In genomic region chr2:33219637-33220036, GRCm38 (mm10) we compare ENCODE assay signal across 13 mouse cellular contexts. TPM values are rescaled to one million over a fixed set of nuclear protein-coding genes. Genes with fewer than 3 reads are reported as not detected.
A peak's percentile ranks its signal among the peaks of the same experiment; 100 is the strongest.
DNase-seq lines count a peak whose midpoint lies in the region; ATAC-seq and TF ChIP-seq lines count a peak whose summit lies in the region.
"Had no signal": no experiment of that assay in that cellular context is flagged by ENCODE, and none has a peak within 500 bp of the region (broad histone marks: within the 10 kb centered on the region; RNA-seq: fewer than 3 reads in every experiment).

No protein-coding gene starts in this region.

- ATAC-seq in limb, embryonic 14.5 days (ENCODE audit: low FRiP score, low read depth) = no peak
- ATAC-seq: forebrain, embryonic 14.5 days had no signal

- DNase-seq in heart, adult 2 months = no peak
- DNase-seq in heart, embryonic 10.5 days (ENCODE audit: low spot score) = no peak
- no peak for DNase-seq in left cerebral cortex, adult 2 months (ENCODE audit: extremely low spot score in 1 of 2, low spot score in 2 of 2)
- no peak for DNase-seq in left cerebral cortex, postnatal 25 days (ENCODE audit: low spot score in 2 of 2)
- DNase-seq in embryonic facial prominence, embryonic 10.5 days (ENCODE audit: low spot score) = no peak
- no peak for DNase-seq in limb, embryonic 14.5 days (ENCODE audit: low spot score)
- DNase-seq in spleen, adult 12 weeks (ENCODE audit: low spot score) = no peak
- DNase-seq in gastrocnemius, postnatal 14 days = no peak
- DNase-seq: cerebellum, adult 9-11 months had no signal

- no peak for TF ChIP-seq EP300 in heart, adult 2 months (IDR thresholded peaks at IDR 0.05; ENCODE audit: insufficient read depth, low read depth, low read length)

- peak overlapping the region; percentile 31 for H3K27ac ChIP-seq in heart, adult 2 months
- H3K27ac ChIP-seq in heart, embryonic 10.5 days = no peak overlapping the region
- H3K27ac ChIP-seq in left cerebral cortex, adult 2 months = peak overlapping the region; percentile 89
- peak overlapping the region; percentile 58 for H3K27ac ChIP-seq in embryonic facial prominence, embryonic 10.5 days (replicated peaks)
- peak overlapping the region; percentile 28; the same call in 1 of the 2 replicates for H3K27ac ChIP-seq in limb, embryonic 14.5 days (replicated peaks; ENCODE audit: low read depth, low read length)
- H3K27ac ChIP-seq: macrophage had no signal

- intact Hi-C loops in heart, adult 2 months (cut with DNase I) = loop anchor here (2.0 to 5.0 kb wide), 2 partner anchors 53 to 129 kb away; no protein-coding TSS in a partner anchor
- intact Hi-C loops in left cerebral cortex, adult 2 months (cut with DNase I) = loop anchor here (1.0 to 5.0 kb wide), 2 partner anchors 98 to 130 kb away; no protein-coding TSS in a partner anchor
- intact Hi-C loops in left cerebral cortex, postnatal 25 days (cut with DNase I) = loop anchor here (5.0 kb wide), 2 partner anchors 48 to 128 kb away; no protein-coding TSS in a partner anchor
- intact Hi-C loops in gastrocnemius, postnatal 14 days (cut with DNase I; ENCODE audit: low total_unique reads) = loop anchor here (2.0 kb wide), 1 partner anchor 61 kb away; no protein-coding TSS in a partner anchor

- H3K4me2 ChIP-seq in limb, embryonic 14.5 days (replicated peaks; ENCODE audit: low read depth, low read length, severe bottlenecking) = peak overlapping the region; percentile 21; the same call in 1 of the 2 replicates
- H3K4me2 ChIP-seq: hindbrain, embryonic 15.5 days had no signal

- H3K36me3 ChIP-seq in heart, adult 2 months (ENCODE audit: control insufficient read depth, insufficient read depth, low read length) = no peaks in the 10 kb centered on the region
- peaks cover 37% of the 10 kb centered on the region for H3K36me3 ChIP-seq in heart, embryonic 10.5 days
- peaks cover 34% of the 10 kb centered on the region for H3K36me3 ChIP-seq in embryonic facial prominence, embryonic 10.5 days (replicated peaks)
- peaks cover 25% of the 10 kb centered on the region for H3K36me3 ChIP-seq in limb, embryonic 14.5 days (ENCODE audit: control insufficient read depth, insufficient read depth, low read length)
- H3K36me3 ChIP-seq: G1E; hindbrain, embryonic 15.5 days had no signal

- no peak overlapping the region for H3K4me3 ChIP-seq in heart, adult 2 months
- no peak overlapping the region for H3K4me3 ChIP-seq in heart, embryonic 10.5 days
- no peak overlapping the region for H3K4me3 ChIP-seq in left cerebral cortex, adult 2 months
- H3K4me3 ChIP-seq in embryonic facial prominence, embryonic 10.5 days = no peak overlapping the region
- no peak overlapping the region for H3K4me3 ChIP-seq in limb, embryonic 14.5 days (replicated peaks; ENCODE audit: low read length)
- H3K4me3 ChIP-seq: hindbrain, embryonic 15.5 days had no signal

- H3K27me3 ChIP-seq in heart, adult 2 months (ENCODE audit: control insufficient read depth, insufficient read depth, low read length) = no peaks in the 10 kb centered on the region
- no peaks in the 10 kb centered on the region for H3K27me3 ChIP-seq in heart, embryonic 10.5 days (ENCODE audit: insufficient read depth, poor library complexity, severe bottlenecking)
- no peaks in the 10 kb centered on the region for H3K27me3 ChIP-seq in embryonic facial prominence, embryonic 10.5 days (replicated peaks; ENCODE audit: low read depth, poor library complexity, severe bottlenecking)
- H3K27me3 ChIP-seq in limb, embryonic 14.5 days (ENCODE audit: control insufficient read depth, insufficient read depth, low read length) = no peaks in the 10 kb centered on the region
- H3K27me3 ChIP-seq: hindbrain, embryonic 15.5 days had no signal

- 46% methylated on average over 4 of the region's 4 CpGs for WGBS in heart, adult 2 months
- WGBS in heart, embryonic 10.5 days = 73% methylated on average over 4 of the region's 4 CpGs
- WGBS in embryonic facial prominence, embryonic 10.5 days = 73% methylated on average over 4 of the region's 4 CpGs
- WGBS in limb, embryonic 14.5 days = 74% methylated on average over 4 of the region's 4 CpGs

- TF ChIP-seq CTCF in heart, adult 2 months (IDR thresholded peaks at IDR 0.05) = no peak
- TF ChIP-seq CTCF in left cerebral cortex, adult 2 months (IDR thresholded peaks at IDR 0.05) = no peak

- no peak overlapping the region for H3K9ac ChIP-seq in heart, adult 2 months (ENCODE audit: low read depth, low read length)
- H3K9ac ChIP-seq in limb, embryonic 14.5 days (ENCODE audit: low read depth, low read length, severe bottlenecking) = 0 out of 2 replicates have a peak overlapping the region, but pooled peaks have one; percentile 1
- H3K9ac ChIP-seq: hindbrain, embryonic 15.5 days had no signal

- H3K9me3 ChIP-seq in heart, embryonic 10.5 days = no peaks in the 10 kb centered on the region
- H3K9me3 ChIP-seq in embryonic facial prominence, embryonic 10.5 days = no peaks in the 10 kb centered on the region
- no peaks in the 10 kb centered on the region for H3K9me3 ChIP-seq in limb, embryonic 14.5 days (ENCODE audit: control insufficient read depth, low read length)
- H3K9me3 ChIP-seq: G1E; hindbrain, embryonic 15.5 days had no signal

- TF ChIP-seq POLR2A in heart, adult 2 months (IDR thresholded peaks at IDR 0.05; ENCODE audit: insufficient read depth, low read depth, low read length) = no peak
- TF ChIP-seq POLR2A in limb, embryonic 14.5 days (IDR thresholded peaks at IDR 0.05; ENCODE audit: borderline replicate concordance, extremely low read depth, insufficient read depth, insufficient read length) = no peak

- no peaks in the 10 kb centered on the region for H3K79me2 ChIP-seq in heart, adult 2 months (replicated peaks; ENCODE audit: control insufficient read depth, insufficient read depth, low read length)

- H3K4me1 ChIP-seq in heart, adult 2 months (ENCODE audit: control insufficient read depth, insufficient read depth, low read length) = peaks cover 22% of the 10 kb centered on the region
- H3K4me1 ChIP-seq in heart, embryonic 10.5 days = peaks cover 82% of the 10 kb centered on the region
- peaks cover 80% of the 10 kb centered on the region for H3K4me1 ChIP-seq in embryonic facial prominence, embryonic 10.5 days
- peaks cover 56% of the 10 kb centered on the region for H3K4me1 ChIP-seq in limb, embryonic 14.5 days (ENCODE audit: control insufficient read depth, insufficient read depth, low read length)

RNA-seq across cellular contexts. Expression of gene Angptl2, which starts 3.8 kb away (rescaled TPM):
- 10 to 100 TPM; 45.3 to 46.2 TPM for total RNA-seq in heart, adult 2 months (2021)
- 91.4 and 128 TPM in 2 replicates for polyA plus RNA-seq in heart, adult 2 months (2012; rRNA removed)
- polyA plus RNA-seq in heart, embryonic 10.5 days (2016; fragmentation: Nextera tagmentation; extraction: Ambion mirVana) = 40.4 and 49.8 TPM in 2 replicates
- 1 to 10 TPM; 2.1 to 2.9 TPM for total RNA-seq in left cerebral cortex, adult 2 months (2021)
- total RNA-seq in left cerebral cortex, postnatal 25 days (2021) = 1 to 10 TPM; 2.2 to 2.3 TPM
- polyA plus RNA-seq in embryonic facial prominence, embryonic 10.5 days (2016; fragmentation: Nextera tagmentation; extraction: Ambion mirVana) = 30.1 and 33.8 TPM in 2 replicates
- polyA plus RNA-seq in limb, embryonic 14.5 days (2012; rRNA removed) = 104 and 123 TPM in 2 replicates
- polyA plus RNA-seq in limb, embryonic 14.5 days (2014; fragmentation: Nextera tagmentation; extraction: Ambion mirVana) = 67.2 and 70.3 TPM in 2 replicates
- 100 to 1,000 TPM; 121 to 163 TPM for total RNA-seq in gastrocnemius, postnatal 14 days (2021)
- polyA plus RNA-seq: G1E had no signal

Comparison
In these comparisons a context has a peak if more than half of its experiments do, and no peak if none do; other contexts are left out.
1. RNA of gene Angptl2, which starts 3.8 kb away (total RNA-seq): 121 to 163 TPM in gastrocnemius, postnatal 14 days and 45.3 to 46.2 TPM in heart, adult 2 months; 2.1 to 2.9 TPM in left cerebral cortex, adult 2 months and 2.2 to 2.3 TPM in left cerebral cortex, postnatal 25 days; every median in the first group is over 10 times any median in the second.